Mouse (Mus musculus) erythroblast, embryonic 14.5 days (primary cell): ENCODE measurements around the gene Chd1l. TPM values are rescaled to one million over a fixed set of nuclear protein-coding genes. Genes with fewer than 3 reads are reported as not detected.

ENCODE experiments used
- H3K27me3 ChIP-seq: 2 replicates; pipeline ENCODE4 v1.6.1; 2012; ENCODE audit warnings: inconsistent platforms; ENCODE audit not compliant: control insufficient read depth
- H3K36me3 ChIP-seq: 2 replicates; pipeline ENCODE4 v1.6.1; 2012; ENCODE audit warnings: mild to moderate bottlenecking, inconsistent platforms; ENCODE audit not compliant: control insufficient read depth
- H3K4me1 ChIP-seq: 2 replicates; pipeline ENCODE4 v1.6.1; 2012; ENCODE audit warnings: inconsistent platforms; ENCODE audit not compliant: control insufficient read depth
- H3K4me3 ChIP-seq: replicated peaks from 2 replicates; pipeline ENCODE3; 2012; ENCODE audit warnings: moderate library complexity, mild to moderate bottlenecking, inconsistent platforms
- H3K9me3 ChIP-seq: 2 replicates; pipeline ENCODE4 v1.6.1; 2012; ENCODE audit warnings: low read length, inconsistent platforms, mixed read lengths; ENCODE audit not compliant: control insufficient read depth
- GATA1 ChIP-seq: IDR thresholded peaks from 2 replicates; pipeline ENCODE4 v1.6.1; 2012; ENCODE audit warnings: low read length, inconsistent platforms, mixed read lengths
- TAL1 ChIP-seq: IDR thresholded peaks from 3 replicates; pipeline ENCODE4 v1.6.1; 2012; ENCODE audit warnings: low read length, inconsistent platforms, mixed read lengths
- polyA plus RNA-seq: library from polyadenylated mRNA; stranded (reverse); fragments of >175 nt; gene quantifications from 2 replicates; pipeline ENCODE4 v1.2.3, GENCODE M21; 2012

Chd1l gene
- 0.50 and 0.57 TPM in 2 replicates for polyA plus RNA-seq

DNA sequence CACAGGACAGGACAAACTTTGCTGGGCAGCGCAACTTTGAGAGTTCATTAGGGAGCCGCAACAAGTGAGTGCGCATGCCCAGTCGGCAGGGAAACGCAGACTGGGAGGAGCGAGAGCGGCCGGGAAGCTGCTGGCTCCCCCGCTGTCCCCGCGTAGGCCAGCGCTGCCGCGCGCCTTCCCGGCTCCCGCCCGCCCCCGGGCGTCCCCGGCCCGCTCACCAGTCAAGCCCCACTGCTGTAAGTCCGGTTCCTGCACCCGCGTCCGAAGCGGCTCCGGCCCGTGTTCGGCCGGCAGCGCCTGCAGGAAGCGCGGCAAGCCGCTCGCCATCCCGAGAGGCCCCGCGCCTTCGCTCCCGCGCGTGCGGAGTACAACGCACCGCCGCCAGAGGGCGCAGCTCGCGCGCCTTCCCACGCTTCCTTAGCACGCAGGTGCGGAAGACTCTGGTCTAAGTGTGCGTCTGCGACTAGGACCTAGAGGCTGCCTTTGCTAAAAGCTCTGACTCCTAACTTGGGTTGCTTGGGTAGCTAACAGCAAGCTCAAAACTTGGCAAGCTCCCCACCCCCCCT is at the start of gene Chd1l:
Gene Chd1l (minus strand): TSS at position 359 of the 566 bp plus-strand sequence.
- Histone ChIP-seq H3K4me1 (peaks cover 25% of the 10 kb centered on the region), H3K4me3 (peak within 1 kb of the TSS; percentile 72), H3K9me3 (no peaks in the 10 kb centered on the region), H3K27me3 (no peaks in the 10 kb centered on the region), H3K36me3 (peaks cover 4% of the 10 kb centered on the region)
- TF ChIP-seq GATA1 (no peak), TAL1 (no peak)

DNA sequence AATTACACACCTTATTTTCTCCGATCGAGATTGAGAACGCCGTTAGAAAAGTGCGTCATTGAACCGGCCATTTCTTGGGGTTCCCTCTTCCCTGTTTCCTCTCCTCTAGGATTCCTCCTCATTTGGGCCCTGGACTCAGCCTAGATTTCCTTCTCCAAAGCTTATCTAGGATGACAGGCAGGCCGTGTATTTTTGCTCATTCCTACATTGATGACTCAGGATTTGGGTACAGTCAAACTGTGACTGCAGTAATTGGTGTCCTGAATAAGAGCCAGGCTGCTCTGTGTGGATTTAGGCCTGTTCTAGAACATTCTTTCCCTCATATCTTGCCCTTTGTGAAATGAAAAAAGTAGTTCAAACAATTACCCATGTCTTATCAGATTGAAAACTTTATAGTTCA is 49.7 kb upstream of the Chd1l start:
- H3K27me3 ChIP-seq, result no peaks in the 10 kb centered on the region
- no peak overlapping the region for H3K4me3 ChIP-seq
- peaks cover 29% of the 10 kb centered on the region for H3K4me1 ChIP-seq
- H3K36me3 ChIP-seq, result peaks cover 16% of the 10 kb centered on the region
- TF ChIP-seq GATA1 (no peak), TAL1 (no peak)
- H3K9me3 ChIP-seq, result no peaks in the 10 kb centered on the region; the same call in 1 of the 2 replicates

DNA sequence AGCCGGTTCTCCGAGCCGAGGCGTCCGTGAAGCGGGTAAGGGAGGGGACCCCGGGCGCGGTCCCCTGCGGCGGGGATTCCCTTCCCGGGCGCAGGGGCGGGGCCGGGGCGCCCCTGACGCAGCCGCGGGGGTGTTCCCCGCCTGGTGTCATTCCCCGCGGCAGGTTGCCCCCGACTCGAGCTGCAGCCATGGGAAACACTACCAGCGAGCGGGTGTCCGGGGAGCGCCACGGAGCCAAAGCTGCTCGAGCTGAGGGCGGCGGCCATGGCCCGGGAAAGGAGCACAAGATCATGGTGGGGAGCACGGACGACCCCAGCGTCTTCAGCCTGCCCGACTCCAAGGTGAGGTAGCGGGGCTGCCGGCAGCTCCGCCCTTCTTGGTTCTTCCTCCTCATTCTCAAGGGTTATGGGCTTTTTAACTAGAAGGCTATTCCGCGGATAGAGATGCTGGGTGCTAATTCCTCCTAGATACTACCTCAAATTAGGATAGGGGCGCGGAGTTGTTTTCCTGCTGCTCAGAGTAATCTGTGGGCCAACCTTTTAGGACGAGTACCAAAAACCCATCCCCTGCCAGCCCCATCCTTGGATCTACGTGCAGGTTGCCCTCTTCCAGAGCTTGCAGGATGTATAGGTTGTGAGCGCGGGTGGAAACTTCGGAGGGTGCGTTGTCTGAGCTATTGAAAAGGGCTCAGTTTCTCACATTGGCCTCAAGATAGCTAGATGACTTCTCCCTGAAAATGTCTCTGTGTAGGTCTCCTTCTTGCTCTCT is 48.6 kb upstream of the Chd1l start:
- TF ChIP-seq GATA1 (no peak), TAL1 (no peak)
- H3K4me1 ChIP-seq, result peaks cover 29% of the 10 kb centered on the region
- H3K4me3 ChIP-seq, result peak overlapping the region; percentile 91
- peaks cover 10% of the 10 kb centered on the region for H3K36me3 ChIP-seq
- H3K9me3 ChIP-seq, result no peaks in the 10 kb centered on the region; the same call in 1 of the 2 replicates
- H3K27me3 ChIP-seq, result no peaks in the 10 kb centered on the region

DNA sequence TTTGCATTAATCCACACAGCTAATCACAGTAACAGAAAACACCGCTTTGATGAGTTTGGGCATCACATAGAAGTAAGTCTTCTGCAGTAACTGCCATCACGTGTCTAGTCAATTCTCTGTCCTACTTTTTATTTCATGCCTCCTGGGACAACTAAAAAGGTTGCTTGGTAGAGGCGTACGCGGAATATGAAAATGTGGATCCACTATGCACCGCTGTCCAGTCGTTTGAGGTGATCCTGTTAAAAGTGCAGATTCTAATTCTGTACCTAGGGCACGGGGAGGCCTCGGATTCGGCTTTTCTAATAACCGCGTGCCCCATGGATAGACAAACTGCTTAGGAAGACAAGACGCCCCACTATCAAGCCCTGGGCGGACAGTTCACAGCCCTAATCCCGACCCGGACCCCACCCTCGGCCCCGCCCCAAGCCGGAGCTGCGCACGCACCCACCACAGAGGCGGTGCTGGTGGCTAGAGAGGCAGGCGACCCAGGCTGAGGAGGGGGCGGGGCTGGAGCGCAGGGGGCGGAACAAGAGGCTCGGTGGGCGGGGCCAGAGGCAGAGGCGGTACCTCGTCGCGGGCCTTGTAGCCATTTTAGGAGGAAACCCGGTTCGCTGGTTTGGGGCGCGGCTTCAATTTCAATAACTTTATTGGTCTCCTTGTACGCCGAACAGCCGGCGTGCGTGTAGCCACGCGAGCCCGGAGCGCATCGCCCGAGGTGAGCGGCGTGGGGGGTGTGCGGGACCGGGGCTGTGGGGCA is 47.8 kb upstream of the Chd1l start, which contains the start of gene Prkab2:
Gene Prkab2 (plus strand): TSS at position 539 of the 757 bp plus-strand sequence.
- H3K36me3 ChIP-seq, result peaks cover 4% of the 10 kb centered on the region
- H3K4me3 ChIP-seq, result peak within 1 kb of the TSS; percentile 91
- H3K9me3 ChIP-seq, result no peaks in the 10 kb centered on the region; the same call in 1 of the 2 replicates
- no peak for TF ChIP-seq GATA1
- TF ChIP-seq TAL1, result no peak
- H3K27me3 ChIP-seq, result no peaks in the 10 kb centered on the region
- H3K4me1 ChIP-seq, result peaks cover 29% of the 10 kb centered on the region

DNA sequence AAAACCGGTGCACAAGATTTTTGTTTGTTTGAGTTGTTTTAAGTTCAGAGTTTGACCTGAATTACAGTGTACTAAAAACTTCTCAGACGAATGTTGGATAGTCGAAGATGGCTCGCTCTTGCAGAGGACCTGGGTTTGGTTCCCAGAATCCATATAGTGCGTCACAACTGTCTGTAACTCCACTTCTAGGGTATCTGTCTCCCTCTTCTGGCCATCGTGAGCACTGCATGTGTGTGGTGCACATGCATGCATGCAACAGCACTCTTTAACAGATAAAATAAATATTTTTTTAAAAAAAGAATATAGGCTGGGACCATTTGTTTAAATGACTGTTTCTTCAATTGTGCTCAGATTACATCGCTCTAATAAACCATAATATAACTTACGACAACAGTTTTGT is 44.9 kb upstream of the Chd1l start:
- TF ChIP-seq GATA1, result no peak
- TF ChIP-seq TAL1, result no peak
- Histone ChIP-seq H3K27me3 (no peaks in the 10 kb centered on the region), H3K4me1 (peaks cover 27% of the 10 kb centered on the region), H3K9me3 (no peaks in the 10 kb centered on the region; the same call in 1 of the 2 replicates), H3K36me3 (no peaks in the 10 kb centered on the region), H3K4me3 (no peak overlapping the region)

DNA sequence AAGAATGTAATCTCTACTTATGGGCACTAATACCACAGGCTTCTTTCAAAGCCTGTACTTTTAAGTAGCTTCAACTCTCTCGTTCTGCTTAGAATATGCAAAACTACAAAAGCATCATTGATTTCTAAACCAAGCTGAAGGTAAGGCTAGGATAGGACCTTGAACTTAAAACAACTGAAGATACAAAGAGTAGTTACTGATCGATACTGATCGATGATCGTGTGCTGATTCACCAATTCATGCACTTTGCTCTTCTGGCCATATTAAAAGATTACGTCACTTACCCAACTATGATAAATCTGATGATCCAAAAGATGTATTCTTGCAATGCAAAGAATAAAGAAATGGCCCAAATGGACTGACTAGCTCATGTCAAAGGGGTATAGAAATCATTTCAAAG is 43.8 kb upstream of the Chd1l start:
- no peaks in the 10 kb centered on the region for H3K36me3 ChIP-seq
- H3K27me3 ChIP-seq, result no peaks in the 10 kb centered on the region
- TF ChIP-seq TAL1, result no peak
- TF ChIP-seq GATA1, result no peak
- peaks cover 16% of the 10 kb centered on the region for H3K4me1 ChIP-seq
- no peak overlapping the region for H3K4me3 ChIP-seq
- H3K9me3 ChIP-seq, result no peaks in the 10 kb centered on the region; the same call in 1 of the 2 replicates

DNA sequence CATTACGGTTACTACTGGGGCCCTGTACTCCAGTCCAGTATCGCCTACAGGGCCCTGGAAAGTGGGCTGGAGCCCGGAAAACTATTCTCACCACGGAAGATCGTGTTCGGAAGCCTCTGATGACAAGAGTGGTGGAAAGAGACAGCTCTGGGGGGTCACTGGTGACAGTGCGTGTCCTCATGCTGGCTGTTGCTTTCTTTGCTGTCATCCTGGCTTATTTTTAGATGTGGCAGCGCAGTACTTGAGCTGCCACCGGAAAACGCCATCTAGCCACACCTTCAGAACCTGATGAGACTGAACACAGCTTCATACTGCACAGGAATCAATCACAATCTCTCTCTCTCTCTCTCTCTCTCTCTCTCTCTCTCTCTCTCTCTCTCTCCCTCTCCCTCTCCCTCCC is 41.6 kb upstream of the Chd1l start:
- no peaks in the 10 kb centered on the region for H3K36me3 ChIP-seq
- H3K4me1 ChIP-seq, result no peaks in the 10 kb centered on the region
- no peak overlapping the region for H3K4me3 ChIP-seq
- TF ChIP-seq GATA1 (no peak), TAL1 (no peak)
- H3K9me3 ChIP-seq, result no peaks in the 10 kb centered on the region; the same call in 1 of the 2 replicates
- no peaks in the 10 kb centered on the region for H3K27me3 ChIP-seq

DNA sequence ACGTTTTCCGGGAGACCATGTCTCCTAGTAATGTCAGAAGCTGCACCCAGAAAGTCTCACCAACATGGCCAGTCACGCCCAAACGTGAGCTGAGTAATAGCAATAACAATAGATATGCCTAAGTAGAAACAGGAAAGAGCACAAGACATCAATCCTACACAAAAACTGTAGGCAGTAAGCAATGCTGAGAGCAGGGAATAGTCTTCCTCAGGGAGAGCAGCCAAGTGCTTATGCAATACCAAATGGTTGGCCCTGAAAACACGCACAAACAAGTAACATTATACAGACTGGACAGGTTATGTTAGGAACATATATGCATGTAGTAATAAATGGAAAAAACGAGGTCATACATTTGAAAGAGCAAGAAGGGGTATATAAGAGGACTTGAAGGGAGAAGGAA is 39.5 kb upstream of the Chd1l start:
- Histone ChIP-seq H3K27me3 (no peaks in the 10 kb centered on the region), H3K36me3 (no peaks in the 10 kb centered on the region; the same call in 1 of the 2 replicates), H3K4me3 (no peak overlapping the region), H3K9me3 (no peaks in the 10 kb centered on the region; the same call in 1 of the 2 replicates), H3K4me1 (no peaks in the 10 kb centered on the region)
- TF ChIP-seq TAL1, result no peak
- TF ChIP-seq GATA1, result no peak

DNA sequence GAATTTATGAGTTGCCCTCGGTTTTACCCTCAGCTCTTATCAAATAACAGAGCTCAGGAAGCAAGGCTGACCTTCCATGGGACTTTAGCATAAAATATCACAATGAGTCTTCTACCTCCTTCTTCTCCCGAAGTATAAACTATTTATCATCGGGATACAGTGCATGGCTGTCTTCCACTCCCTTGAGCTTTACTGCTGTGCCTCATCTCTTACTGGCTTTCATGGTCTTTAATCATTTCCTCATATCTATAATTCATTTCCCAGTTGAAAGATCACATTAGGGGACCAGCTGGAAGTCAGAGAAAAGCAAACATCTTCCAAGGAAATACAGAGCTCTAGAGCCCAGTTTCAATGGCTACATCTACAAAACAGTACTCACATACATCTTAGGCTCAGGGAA is 39.0 kb upstream of the Chd1l start:
- H3K4me1 ChIP-seq, result no peaks in the 10 kb centered on the region
- TF ChIP-seq GATA1 (no peak), TAL1 (no peak)
- no peaks in the 10 kb centered on the region for H3K9me3 ChIP-seq
- no peaks in the 10 kb centered on the region for H3K27me3 ChIP-seq
- no peaks in the 10 kb centered on the region; the same call in 1 of the 2 replicates for H3K36me3 ChIP-seq
- H3K4me3 ChIP-seq, result no peak overlapping the region
